Mouse (Mus musculus) stomach, postnatal 0 days (tissue): ENCODE measurements around the gene Acss2. TPM values are rescaled to one million over a fixed set of nuclear protein-coding genes. Genes with fewer than 3 reads are reported as not detected.

Experiments
- ATAC-seq: fragments of 200-750 bp; cut with Nextera tagmentation; 2 replicates; pipeline ENCODE4 v1.8.0; 2017; ENCODE audit not compliant: low FRiP score, low TSS enrichment
- DNase-seq: peaks from one replicate; pipeline ENCODE4 v3.0.0-alpha.2; 2016; ENCODE audit warnings: low spot score
- H3K27ac ChIP-seq: fragments of 300-500 bp; sonication (generic); replicated peaks from 2 replicates; pipeline ENCODE4 v1.5.1; 2014; ENCODE audit warnings: mild to moderate bottlenecking, control low read depth
- H3K27me3 ChIP-seq: fragments of 300-500 bp; sonication (generic); 2 replicates; pipeline ENCODE4 v1.6.1; 2014; ENCODE audit warnings: low read length; ENCODE audit not compliant: control insufficient read depth, insufficient read depth
- H3K36me3 ChIP-seq: fragments of 300-500 bp; sonication (generic); 2 replicates; pipeline ENCODE4 v1.6.1; 2014; ENCODE audit warnings: low read length, mixed read lengths; ENCODE audit not compliant: control insufficient read depth, insufficient read depth
- H3K4me1 ChIP-seq: fragments of 300-500 bp; sonication (generic); replicated peaks from 2 replicates; pipeline ENCODE4 v1.6.1; 2014; ENCODE audit warnings: antibody characterized with exemption; ENCODE audit not compliant: control insufficient read depth, insufficient read depth
- H3K4me2 ChIP-seq: fragments of 300-500 bp; sonication (generic); replicated peaks from 2 replicates; pipeline ENCODE4 v1.6.1; 2014; ENCODE audit warnings: low read depth, mild to moderate bottlenecking, control low read depth, moderate library complexity
- H3K4me3 ChIP-seq: fragments of 300-500 bp; sonication (generic); 2 replicates; pipeline ENCODE4 v1.5.1; 2014; ENCODE audit warnings: low read depth, low read length, control low read depth
- H3K9ac ChIP-seq: fragments of 300-500 bp; sonication (generic); 2 replicates; pipeline ENCODE4 v1.6.1; 2014; ENCODE audit warnings: mild to moderate bottlenecking, low read length, control low read depth, mixed read lengths
- H3K9me3 ChIP-seq: fragments of 300-500 bp; sonication (generic); 2 replicates; pipeline ENCODE4 v1.6.1; 2016; ENCODE audit warnings: low read length; ENCODE audit not compliant: control insufficient read depth
- CTCF ChIP-seq: IDR thresholded peaks from 2 replicates; pipeline ENCODE4 v1.5.1; 2016; ENCODE audit warnings: antibody characterized with exemption, low read depth, mild to moderate bottlenecking, moderate library complexity
- EP300 ChIP-seq: optimal IDR thresholded peaks from 2 replicates; pipeline ENCODE3; 2016; ENCODE audit warnings: antibody characterized with exemption
- whole genome bisulfite sequencing: fragments of 180-500 bp; shearing (Covaris S2); extraction: QIAGEN DNeasy Blood & Tissue Kit; methylation state at CpG from one replicate; pipeline ENCODE4 v1.1.7; 2014; 5-methylcytosine and 5-hydroxymethylcytosine counted together
- microRNA counts: library from miRNA; unstranded; fragments of <30 nt; microRNA quantifications from one replicate; lab custom pipeline; 2015
- microRNA-seq: library from miRNA; unstranded; fragments of <30 nt; microRNA quantifications from one replicate; pipeline ENCODE4, GENCODE M21; 2016
- polyA plus RNA-seq: library from polyadenylated mRNA; unstranded; fragments of >200 nt; fragmentation: Nextera tagmentation; extraction: Ambion mirVana; gene quantifications from 2 replicates; pipeline ENCODE4 v1.2.1, GENCODE M21; 2015

The Acss2 gene
- polyA plus RNA-seq, 1 experiment from 2014 or later, result 10.3 TPM

GRCm38 (mm10) chr2:155633731-155634130 lies 116.0 kb downstream of the Acss2 start:
- ATAC-seq, result no peak

GRCm38 (mm10) chr2:155634562-155634961 lies 116.8 kb downstream of the Acss2 start:
- Histone ChIP-seq H3K9ac (no peak overlapping the region), H3K4me1 (no peaks in the 10 kb centered on the region; the same call in 1 of the 2 replicates), H3K36me3 (peaks cover 43% of the 10 kb centered on the region), H3K4me2 (no peak overlapping the region), H3K4me3 (no peak overlapping the region), H3K27ac (no peak overlapping the region), H3K9me3 (no peaks in the 10 kb centered on the region), H3K27me3 (no peaks in the 10 kb centered on the region)
- ATAC-seq, result no peak
- TF ChIP-seq CTCF (no peak), EP300 (no peak)
- WGBS, result 91% methylated on average over 8 of the region's 8 CpGs
- DNase-seq, result no peak

More at GRCm38 (mm10) chr2:155633731-155634130, 116.0 kb downstream of the Acss2 start:
- no peaks in the 10 kb centered on the region; the same call in 1 of the 2 replicates for H3K4me1 ChIP-seq
- no peak overlapping the region for H3K4me2 ChIP-seq
- no peaks in the 10 kb centered on the region for H3K9me3 ChIP-seq
- no peak overlapping the region for H3K4me3 ChIP-seq
- no peaks in the 10 kb centered on the region for H3K27me3 ChIP-seq
- H3K36me3 ChIP-seq, result peaks cover 38% of the 10 kb centered on the region
- 88% methylated on average over 9 of the region's 9 CpGs for WGBS
- no peak for TF ChIP-seq CTCF
- TF ChIP-seq EP300, result no peak
- H3K27ac ChIP-seq, result no peak overlapping the region
- DNase-seq, result no peak
- H3K9ac ChIP-seq, result no peak overlapping the region

MicroRNA genes within 50 kb of the gene (microRNA counts, 519-probe panel; counts per million panel counts)
- not detected for microRNA mmu-miR-499 (lab: Ali Mortazavi, UCI)

Small RNAs within 50 kb of the gene (microRNA-seq; reads per million reads assigned to microRNA genes)
- gene Mir499, result 1.9 reads per million

Other genes with a start within 250 kb of the Acss2 start
- 249 and 274 TPM in 2 replicates for gene Map1lc3a, start 241.7 kb upstream of the Acss2 start, polyA plus RNA-seq
- 36.1 and 40.0 TPM in 2 replicates for gene Pigu, start 160.5 kb upstream of the Acss2 start, polyA plus RNA-seq
- gene Trp53inp2, start 136.9 kb upstream of the Acss2 start, polyA plus RNA-seq, result 29.4 and 37.1 TPM in 2 replicates
- gene Ncoa6, start 44.1 kb upstream of the Acss2 start, polyA plus RNA-seq, result 10.6 and 11.3 TPM in 2 replicates
- gene Ggt7, start 289 bp downstream of the Acss2 start, polyA plus RNA-seq, result 2.6 and 2.9 TPM in 2 replicates
- gene Gss, start 74.9 kb downstream of the Acss2 start, polyA plus RNA-seq, result 47.9 and 54.2 TPM in 2 replicates
- 0.05 and 0.15 TPM in 2 replicates for gene Myh7b, start 93.3 kb downstream of the Acss2 start, polyA plus RNA-seq
- 66.5 and 68.4 TPM in 2 replicates for gene Trpc4ap, start 174.4 kb downstream of the Acss2 start, polyA plus RNA-seq
- 64.9 and 65.7 TPM in 2 replicates for gene Edem2, start 211.5 kb downstream of the Acss2 start, polyA plus RNA-seq
- not detected in 2 replicates for gene Gm17581, start 217.9 kb downstream of the Acss2 start, polyA plus RNA-seq
- 12.2 and 14.3 TPM in 2 replicates for gene Procr, start 233.2 kb downstream of the Acss2 start, polyA plus RNA-seq